Mouse (Mus musculus): ENCODE data around the gene Eftud2.

Gene Eftud2

GRCm38 (mm10) chr11:102819783-102820385 is 60.9 kb downstream of the Eftud2 start:
- no peak for DNase-seq (ENCODE audit: extremely low spot score, low spot score)

- peak; percentile 79 for DNase-seq (ENCODE audit: extremely low spot score, low spot score)
Observed at GRCm38 (mm10) chr11:102819021-102819782, 61.6 kb downstream of the Eftud2 start, which contains the start of gene Gjc1. Gene Gjc1, minus strand, starts transcription at chr11:102819700.

DNA sequence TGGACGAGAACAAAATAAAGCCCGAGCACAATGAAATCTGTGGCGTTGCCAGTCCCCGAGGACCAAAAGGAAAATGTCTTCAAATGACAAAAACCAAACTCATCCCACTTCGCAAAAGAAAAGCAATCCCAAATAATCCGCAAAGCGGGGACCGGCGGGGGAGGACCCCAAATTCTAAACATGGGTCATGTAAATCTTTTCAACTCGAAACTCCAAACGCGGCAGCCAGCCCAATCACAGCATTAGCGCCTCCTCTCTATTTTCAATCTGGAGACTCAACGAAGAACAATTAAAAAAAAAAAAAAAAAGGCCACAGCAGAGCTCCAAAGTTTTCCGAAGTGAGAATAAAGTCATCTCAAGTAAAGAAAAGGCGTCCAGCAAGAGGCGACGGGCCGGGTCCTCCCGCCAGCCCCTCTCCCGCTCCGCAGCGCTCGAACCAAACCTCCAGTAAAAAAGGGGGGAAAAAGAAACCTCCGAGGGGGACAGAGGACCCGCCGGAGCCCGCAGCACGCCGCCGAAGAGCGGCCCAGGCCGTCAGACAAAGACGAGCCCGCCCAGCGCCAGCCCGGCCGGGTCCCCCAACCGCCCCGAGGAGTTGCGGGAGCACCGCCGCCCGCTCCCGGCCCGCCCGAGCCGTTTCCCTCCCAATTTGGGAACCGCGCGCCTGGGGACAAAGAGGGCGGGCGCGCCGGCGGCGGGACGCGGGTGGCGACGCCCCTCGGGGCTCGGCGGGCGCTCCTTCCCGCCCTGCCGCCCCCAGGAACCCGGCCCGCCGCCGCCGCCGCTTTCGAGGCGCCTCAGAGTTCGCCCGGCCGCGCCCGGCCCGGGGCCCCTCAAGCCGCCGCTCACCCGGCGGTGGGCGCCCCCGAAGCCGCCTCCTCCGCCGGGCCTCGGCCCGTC is 62.4 kb downstream of the Eftud2 start:
- DNase-seq (ENCODE audit: extremely low spot score, low spot score) = peak; percentile 68

DNA sequence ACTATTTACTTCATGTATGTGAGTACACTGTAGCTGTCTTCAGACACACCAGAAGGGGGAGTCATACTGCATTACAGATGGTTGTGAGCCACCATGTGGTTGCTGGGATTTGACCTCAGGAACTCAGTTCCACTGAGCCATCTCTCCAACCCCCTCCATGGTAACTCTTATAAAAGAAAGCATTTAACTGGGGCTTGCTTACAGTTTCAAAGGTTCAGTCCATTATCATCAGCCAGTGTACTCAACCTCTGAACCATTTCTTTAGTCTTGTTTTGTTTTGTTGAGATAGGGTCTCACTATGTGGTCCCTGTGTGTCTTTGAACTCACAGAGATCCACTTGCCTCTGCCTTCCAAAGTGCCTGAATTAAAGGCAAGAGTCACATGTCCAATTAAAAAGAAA is 65.9 kb downstream of the Eftud2 start:
- DNase-seq (ENCODE audit: extremely low spot score, low spot score) = no peak

- DNase-seq (ENCODE audit: extremely low spot score, low spot score) = no peak
Observed at GRCm38 (mm10) chr11:102810721-102811485, 69.9 kb downstream of the Eftud2 start.

GRCm38 (mm10) chr11:102808246-102808645 is 72.5 kb downstream of the Eftud2 start:
- DNase-seq (ENCODE audit: extremely low spot score, low spot score) = no peak

- DNase-seq (ENCODE audit: extremely low spot score, low spot score) = no peak
Observed at GRCm38 (mm10) chr11:102803453-102803852, 77.3 kb downstream of the Eftud2 start.

- DNase-seq (ENCODE audit: extremely low spot score, low spot score) = no peak
Observed at GRCm38 (mm10) chr11:102794157-102794556, 86.6 kb downstream of the Eftud2 start.

- no peak for DNase-seq (ENCODE audit: extremely low spot score, low spot score)
Observed at GRCm38 (mm10) chr11:102791682-102792445, 88.9 kb downstream of the Eftud2 start.
